Mouse (Mus musculus): ENCODE measurements around the gene Slco3a1.
A peak's percentile ranks its signal among the peaks of the same experiment; 100 is the strongest.

DNA sequence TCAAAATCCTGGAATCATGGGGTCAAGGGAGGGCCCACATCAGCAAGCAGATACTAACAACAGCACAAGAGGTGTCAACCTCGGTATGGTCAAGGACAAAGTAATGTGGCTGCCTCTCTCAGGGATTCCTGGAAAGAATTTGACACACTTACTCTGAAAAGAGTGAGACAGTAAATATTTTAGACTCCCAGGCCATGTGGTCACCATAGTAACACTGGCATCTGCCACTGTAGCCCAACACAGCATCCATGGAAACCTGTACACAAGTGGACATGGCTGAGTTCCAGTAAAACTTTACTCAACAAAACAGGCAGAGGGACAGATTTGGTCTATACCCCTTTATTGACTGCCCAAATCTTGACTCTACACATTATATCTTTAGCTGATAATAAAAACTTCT lies 43.9 kb downstream of the Slco3a1 start:
- TF ChIP-seq EP300 (IDR thresholded peaks at IDR 0.05) (peak; percentile 64), CTCF (IDR thresholded peaks at IDR 0.05) (no peak)

Data from lung, postnatal 0 days (tissue).